In the genomic region with DNA sequence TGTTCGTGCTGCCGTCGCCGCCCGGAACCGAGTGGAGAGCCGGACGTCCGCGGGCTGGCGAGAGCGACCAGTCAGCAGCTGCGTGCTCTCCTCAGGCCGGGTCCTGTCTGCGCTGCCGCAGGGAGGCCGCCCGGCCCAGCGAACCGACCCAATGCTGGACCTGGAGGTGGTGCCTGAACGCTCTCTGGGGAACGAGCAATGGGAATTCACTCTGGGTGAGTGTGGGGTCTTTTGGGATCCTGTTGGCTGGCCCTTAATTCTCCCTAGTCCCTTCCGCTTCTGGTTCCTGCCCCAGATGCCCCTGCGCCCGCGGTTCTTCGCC, we compare ENCODE assay signal across 8 mouse cellular contexts. TPM values are rescaled to one million over a fixed set of nuclear protein-coding genes. Genes with fewer than 3 reads are reported as not detected.
DNase-seq lines count a peak whose midpoint lies in the region; ATAC-seq and TF ChIP-seq lines count a peak whose summit lies in the region.

No protein-coding gene starts in this region.

- H3K4me3 ChIP-seq in lung, postnatal 0 days (ENCODE audit: low read depth, low read length) = peak overlapping the region; percentile 85
- H3K4me3 ChIP-seq in forebrain, embryonic 10.5 days = peak overlapping the region; percentile 96
- peak overlapping the region; percentile 99 for H3K4me3 ChIP-seq in limb, embryonic 14.5 days (replicated peaks; ENCODE audit: low read length)
- peak overlapping the region; percentile 95 for H3K4me3 ChIP-seq in stomach, embryonic 14.5 days (ENCODE audit: low read depth, low read length)

- H3K4me1 ChIP-seq in lung, postnatal 0 days (ENCODE audit: insufficient read depth, low read depth, low read length) = no peaks in the 10 kb centered on the region
- H3K4me1 ChIP-seq in forebrain, embryonic 10.5 days = peaks cover 22% of the 10 kb centered on the region
- H3K4me1 ChIP-seq in limb, embryonic 14.5 days (ENCODE audit: control insufficient read depth, insufficient read depth, low read length) = peaks cover 9% of the 10 kb centered on the region
- H3K4me1 ChIP-seq in stomach, embryonic 14.5 days (ENCODE audit: control insufficient read depth, insufficient read depth, low read length) = peaks cover 9% of the 10 kb centered on the region

- no peak for DNase-seq in lung, postnatal 0 days (ENCODE audit: low spot score)
- DNase-seq in lung, adult 18-20 months = no peak
- no peak for DNase-seq in forebrain, embryonic 10.5 days (ENCODE audit: extremely low spot score, low spot score)
- no peak for DNase-seq in limb, embryonic 14.5 days (ENCODE audit: low spot score)
- DNase-seq in cerebellum, postnatal 36 days = no peak
- no peak for DNase-seq in c-Kit-positive CD71-positive TER-119-positive erythroid progenitor cells, embryonic 14.5 days (ENCODE audit: low spot score)
- no peak for DNase-seq in adipocyte (ENCODE audit: low spot score)

- H3K27me3 ChIP-seq in lung, postnatal 0 days (replicated peaks; ENCODE audit: insufficient read depth, low read length) = no peaks in the 10 kb centered on the region
- H3K27me3 ChIP-seq in forebrain, embryonic 10.5 days (ENCODE audit: poor library complexity, severe bottlenecking) = no peaks in the 10 kb centered on the region
- H3K27me3 ChIP-seq in limb, embryonic 14.5 days (ENCODE audit: control insufficient read depth, insufficient read depth, low read length) = no peaks in the 10 kb centered on the region
- no peaks in the 10 kb centered on the region for H3K27me3 ChIP-seq in stomach, embryonic 14.5 days (ENCODE audit: control insufficient read depth, insufficient read depth, low read length)

- WGBS in lung, postnatal 0 days = 0% methylated on average over 20 of the region's 27 CpGs
- 0% methylated on average over 27 of the region's 27 CpGs for WGBS in forebrain, embryonic 10.5 days
- under 1% methylated on average over 19 of the region's 27 CpGs for WGBS in limb, embryonic 14.5 days
- under 1% methylated on average over 25 of the region's 27 CpGs for WGBS in stomach, embryonic 14.5 days

- peak overlapping the region; percentile 73 for H3K4me2 ChIP-seq in lung, postnatal 0 days (replicated peaks; ENCODE audit: low read depth, low read length)
- H3K4me2 ChIP-seq in limb, embryonic 14.5 days (replicated peaks; ENCODE audit: low read depth, low read length, severe bottlenecking) = peak overlapping the region; percentile 85
- peak overlapping the region; percentile 84 for H3K4me2 ChIP-seq in stomach, embryonic 14.5 days (replicated peaks; ENCODE audit: low read depth, low read length)

- TF ChIP-seq CTCF in lung, postnatal 0 days (IDR thresholded peaks at IDR 0.05) = no peak

- TF ChIP-seq POLR2A in limb, embryonic 14.5 days (IDR thresholded peaks at IDR 0.05; ENCODE audit: borderline replicate concordance, extremely low read depth, insufficient read depth, insufficient read length) = no peak

- H3K36me3 ChIP-seq in lung, postnatal 0 days (ENCODE audit: insufficient read depth, low read length) = no peaks in the 10 kb centered on the region
- H3K36me3 ChIP-seq in forebrain, embryonic 10.5 days (replicated peaks) = no peaks in the 10 kb centered on the region
- H3K36me3 ChIP-seq in limb, embryonic 14.5 days (ENCODE audit: control insufficient read depth, insufficient read depth, low read length) = no peaks in the 10 kb centered on the region
- no peaks in the 10 kb centered on the region for H3K36me3 ChIP-seq in stomach, embryonic 14.5 days (ENCODE audit: control insufficient read depth, insufficient read depth, low read length)

- H3K9me3 ChIP-seq in lung, postnatal 0 days (ENCODE audit: low read length) = no peaks in the 10 kb centered on the region
- H3K9me3 ChIP-seq in forebrain, embryonic 10.5 days = no peaks in the 10 kb centered on the region
- no peaks in the 10 kb centered on the region for H3K9me3 ChIP-seq in limb, embryonic 14.5 days (ENCODE audit: control insufficient read depth, low read length)
- H3K9me3 ChIP-seq in stomach, embryonic 14.5 days (ENCODE audit: control insufficient read depth, low read depth, low read length) = no peaks in the 10 kb centered on the region

- peak overlapping the region; percentile 94 for H3K9ac ChIP-seq in lung, postnatal 0 days (replicated peaks; ENCODE audit: low read depth)
- H3K9ac ChIP-seq in limb, embryonic 14.5 days (ENCODE audit: low read depth, low read length, severe bottlenecking) = peak overlapping the region; percentile 85
- peak overlapping the region; percentile 92 for H3K9ac ChIP-seq in stomach, embryonic 14.5 days (replicated peaks; ENCODE audit: low read depth, low read length)

- no peak for TF ChIP-seq EP300 in lung, postnatal 0 days (IDR thresholded peaks at IDR 0.05)

- no peak for ATAC-seq in lung, postnatal 0 days
- no peak; the same call in none of the 2 replicates for ATAC-seq in limb, embryonic 14.5 days (ENCODE audit: low FRiP score, low read depth)
- ATAC-seq in stomach, embryonic 14.5 days (ENCODE audit: insufficient number of reproducible peaks, insufficient read depth, low FRiP score, low read depth) = no peak

- peak overlapping the region; percentile 99 for H3K27ac ChIP-seq in lung, postnatal 0 days (ENCODE audit: low read length)
- H3K27ac ChIP-seq in forebrain, embryonic 10.5 days = peak overlapping the region; percentile 90
- peak overlapping the region; percentile 50 for H3K27ac ChIP-seq in limb, embryonic 14.5 days (replicated peaks; ENCODE audit: low read depth, low read length)
- H3K27ac ChIP-seq in stomach, embryonic 14.5 days (ENCODE audit: low read length) = peak overlapping the region; percentile 71

RNA-seq across cellular contexts. Expression of a gene that starts 0.3 kb away (rescaled TPM):
- polyA plus RNA-seq in lung, postnatal 0 days (2015; fragmentation: Nextera tagmentation; extraction: Ambion mirVana) = 82.6 and 91.3 TPM in 2 replicates
- 23.0 and 24.4 TPM in 2 replicates for polyA plus RNA-seq in forebrain, embryonic 10.5 days (2016; fragmentation: Nextera tagmentation; extraction: Ambion mirVana)
- polyA plus RNA-seq in limb, embryonic 14.5 days (2012; rRNA removed) = 30.1 and 32.8 TPM in 2 replicates
- 27.3 and 31.5 TPM in 2 replicates for polyA plus RNA-seq in limb, embryonic 14.5 days (2014; fragmentation: Nextera tagmentation; extraction: Ambion mirVana)
- 33.1 and 34.5 TPM in 2 replicates for polyA plus RNA-seq in stomach, embryonic 14.5 days (2014; fragmentation: Nextera tagmentation; extraction: Ambion mirVana)

RNA-seq across cellular contexts. Expression of a gene that starts 29.7 kb away (rescaled TPM):
- polyA plus RNA-seq in lung, postnatal 0 days (2015; fragmentation: Nextera tagmentation; extraction: Ambion mirVana) = 24.6 and 24.8 TPM in 2 replicates
- polyA plus RNA-seq in forebrain, embryonic 10.5 days (2016; fragmentation: Nextera tagmentation; extraction: Ambion mirVana) = 1.4 and 2.1 TPM in 2 replicates
- polyA plus RNA-seq in limb, embryonic 14.5 days (2012; rRNA removed) = 40.8 and 52.7 TPM in 2 replicates
- 38.9 and 42.9 TPM in 2 replicates for polyA plus RNA-seq in limb, embryonic 14.5 days (2014; fragmentation: Nextera tagmentation; extraction: Ambion mirVana)
- 22.7 and 29.4 TPM in 2 replicates for polyA plus RNA-seq in stomach, embryonic 14.5 days (2014; fragmentation: Nextera tagmentation; extraction: Ambion mirVana)

RNA-seq across cellular contexts. Expression of a gene that starts 39.2 kb away (rescaled TPM):
- polyA plus RNA-seq in lung, postnatal 0 days (2015; fragmentation: Nextera tagmentation; extraction: Ambion mirVana) = 35.5 and 35.8 TPM in 2 replicates
- 13.4 and 13.9 TPM in 2 replicates for polyA plus RNA-seq in forebrain, embryonic 10.5 days (2016; fragmentation: Nextera tagmentation; extraction: Ambion mirVana)
- 12.8 and 13.6 TPM in 2 replicates for polyA plus RNA-seq in limb, embryonic 14.5 days (2012; rRNA removed)
- 26.2 and 26.3 TPM in 2 replicates for polyA plus RNA-seq in limb, embryonic 14.5 days (2014; fragmentation: Nextera tagmentation; extraction: Ambion mirVana)
- 21.7 and 22.0 TPM in 2 replicates for polyA plus RNA-seq in stomach, embryonic 14.5 days (2014; fragmentation: Nextera tagmentation; extraction: Ambion mirVana)

RNA-seq across cellular contexts. Expression of a gene that starts 39.2 kb away (rescaled TPM):
- polyA plus RNA-seq in lung, postnatal 0 days (2015; fragmentation: Nextera tagmentation; extraction: Ambion mirVana) = 6.0 and 6.6 TPM in 2 replicates
- polyA plus RNA-seq in forebrain, embryonic 10.5 days (2016; fragmentation: Nextera tagmentation; extraction: Ambion mirVana) = 0.55 and 0.91 TPM in 2 replicates
- 4.0 and 5.6 TPM in 2 replicates for polyA plus RNA-seq in limb, embryonic 14.5 days (2012; rRNA removed)
- polyA plus RNA-seq in limb, embryonic 14.5 days (2014; fragmentation: Nextera tagmentation; extraction: Ambion mirVana) = 2.9 and 3.7 TPM in 2 replicates
- 3.0 and 3.1 TPM in 2 replicates for polyA plus RNA-seq in stomach, embryonic 14.5 days (2014; fragmentation: Nextera tagmentation; extraction: Ambion mirVana)

RNA-seq across cellular contexts. Expression of a gene that starts 44.4 kb away (rescaled TPM):
- 1.7 and 2.0 TPM in 2 replicates for polyA plus RNA-seq in lung, postnatal 0 days (2015; fragmentation: Nextera tagmentation; extraction: Ambion mirVana)
- polyA plus RNA-seq in forebrain, embryonic 10.5 days (2016; fragmentation: Nextera tagmentation; extraction: Ambion mirVana) = not detected in 2 replicates
- 0.47 and 0.62 TPM in 2 replicates for polyA plus RNA-seq in limb, embryonic 14.5 days (2012; rRNA removed)
- polyA plus RNA-seq in limb, embryonic 14.5 days (2014; fragmentation: Nextera tagmentation; extraction: Ambion mirVana) = 0.14 TPM in 1 of 2 replicates, not detected in the other
- polyA plus RNA-seq in stomach, embryonic 14.5 days (2014; fragmentation: Nextera tagmentation; extraction: Ambion mirVana) = not detected in 2 replicates
